Mouse (Mus musculus) lung, adult 2 months (tissue): ENCODE measurements around the gene A3galt2. TPM values are rescaled to one million over a fixed set of nuclear protein-coding genes. Genes with fewer than 3 reads are reported as not detected.
A peak's percentile ranks its signal among the peaks of the same experiment; 100 is the strongest.

Experiments
- DNase-seq: peaks from one replicate; pipeline ENCODE4 v3.0.0; 2022
- H3K4me1 ChIP-seq: fragments of 200-500 bp; 2 replicates; pipeline ENCODE4 v1.6.1; 2011; ENCODE audit warnings: low read length; ENCODE audit not compliant: control insufficient read depth, insufficient read depth
- H3K4me3 ChIP-seq: fragments of 200-500 bp; replicated peaks from 2 replicates; pipeline ENCODE3; 2011; ENCODE audit warnings: low read depth, mild to moderate bottlenecking, control low read depth, low read length; ENCODE audit errors: extremely low read depth
- CTCF ChIP-seq: fragments of 200-500 bp; IDR thresholded peaks from 2 replicates; pipeline ENCODE4 v1.5.1; 2011; ENCODE audit warnings: mild to moderate bottlenecking, low read length, control low read depth; ENCODE audit not compliant: insufficient read depth
- POLR2A ChIP-seq: fragments of 200-500 bp; IDR thresholded peaks from 2 replicates; pipeline ENCODE4 v1.6.1; 2011; ENCODE audit warnings: low read depth, mild to moderate bottlenecking, control low read depth, low read length, borderline replicate concordance; ENCODE audit errors: extremely low read depth
- WGBS: fragments of 180-500 bp; shearing (Covaris S2); methylation state at CpG from one replicate; pipeline ENCODE4 v1.1.7; 2018; 5-methylcytosine and 5-hydroxymethylcytosine counted together
- polyA plus RNA-seq: library from polyadenylated mRNA; depleted of rRNA; stranded (reverse); fragments of >200 nt; gene quantifications from 2 replicates; pipeline ENCODE4 v1.2.3, GENCODE M21; 2012; rRNA removed

Gene A3galt2
- polyA plus RNA-seq = 0.34 and 0.58 TPM in 2 replicates

- Histone ChIP-seq H3K4me3 (no peak within 1 kb of the TSS), H3K4me1 (no peaks in the 10 kb centered on the region)
- TF ChIP-seq POLR2A (no peak), CTCF (no peak)
- WGBS = 42% methylated on average over 3 of the region's 3 CpGs
- no peak for DNase-seq
Measured at GRCm38 (mm10) chr4:128755064-128755463, at the start of gene A3galt2. Gene A3galt2 (plus strand): TSS chr4:128755364.

- no peaks in the 10 kb centered on the region for H3K4me1 ChIP-seq
- TF ChIP-seq POLR2A (no peak), CTCF (peak; percentile 40; the same call in 1 of the 2 replicates)
- WGBS = 7% methylated on average over 9 of the region's 9 CpGs
- DNase-seq = no peak
- no peak overlapping the region for H3K4me3 ChIP-seq
Measured at GRCm38 (mm10) chr4:128706626-128707025, 48.5 kb upstream of the A3galt2 start.

GRCm38 (mm10) chr4:128707384-128707783 is 47.8 kb upstream of the A3galt2 start:
- TF ChIP-seq POLR2A (no peak), CTCF (0 out of 2 replicates have a peak, but pooled peaks have one; percentile 4)
- DNase-seq = no peak
- WGBS = 75% methylated on average over 4 of the region's 4 CpGs
- Histone ChIP-seq H3K4me3 (no peak overlapping the region), H3K4me1 (no peaks in the 10 kb centered on the region)

GRCm38 (mm10) chr4:128709061-128709780 is 45.9 kb upstream of the A3galt2 start:
- H3K4me3 ChIP-seq = no peak overlapping the region
- no peak for DNase-seq
- H3K4me1 ChIP-seq = no peaks in the 10 kb centered on the region
- TF ChIP-seq CTCF = no peak
- no peak for TF ChIP-seq POLR2A
- 69% methylated on average over 15 of the region's 15 CpGs for WGBS

- H3K4me1 ChIP-seq = no peaks in the 10 kb centered on the region
- no peak for TF ChIP-seq POLR2A
- TF ChIP-seq CTCF = no peak
- no peak overlapping the region for H3K4me3 ChIP-seq
- 93% methylated on average over 12 of the region's 12 CpGs for WGBS
- no peak for DNase-seq
Measured at GRCm38 (mm10) chr4:128709781-128710166, 45.4 kb upstream of the A3galt2 start.

- Histone ChIP-seq H3K4me3 (no peak overlapping the region), H3K4me1 (no peaks in the 10 kb centered on the region)
- no peak for TF ChIP-seq CTCF
- TF ChIP-seq POLR2A = no peak
- DNase-seq = no peak
- WGBS = 93% methylated on average over 6 of the region's 6 CpGs
Measured at GRCm38 (mm10) chr4:128710286-128710685, 44.9 kb upstream of the A3galt2 start.

GRCm38 (mm10) chr4:128710800-128711199 is 44.4 kb upstream of the A3galt2 start:
- 72% methylated on average over 9 of the region's 9 CpGs for WGBS
- H3K4me3 ChIP-seq = no peak overlapping the region
- no peak for TF ChIP-seq POLR2A
- TF ChIP-seq CTCF = no peak
- peaks cover 2% of the 10 kb centered on the region; the same call in 1 of the 2 replicates for H3K4me1 ChIP-seq
- no peak for DNase-seq

GRCm38 (mm10) chr4:128711455-128712135 is 43.6 kb upstream of the A3galt2 start:
- WGBS = 12% methylated on average over 24 of the region's 24 CpGs
- peak; percentile 87 for DNase-seq
- peaks cover 5% of the 10 kb centered on the region; the same call in 1 of the 2 replicates for H3K4me1 ChIP-seq
- H3K4me3 ChIP-seq = peak overlapping the region; percentile 60
- TF ChIP-seq POLR2A (no peak), CTCF (peak; percentile 100)

- no peak for DNase-seq
- TF ChIP-seq POLR2A (no peak), CTCF (no peak)
- Histone ChIP-seq H3K4me1 (peaks cover 5% of the 10 kb centered on the region; the same call in 1 of the 2 replicates), H3K4me3 (no peak overlapping the region)
- WGBS = 57% methylated on average over 13 of the region's 13 CpGs
Measured at GRCm38 (mm10) chr4:128712136-128712655, 43.0 kb upstream of the A3galt2 start.
